Mouse (Mus musculus) natural killer cell, adult 2 months (primary cell): ENCODE measurements at regions not wholly inside any gene's neighbourhood (a gene's known extent, or its start where the extent isn't known, plus 50 kb on each side); places are given as distances from the start of the nearest gene placed in this dataset.
"Not testable (repeated sequence)": the region's sequence is repeated elsewhere in the genome, so short reads cannot be mapped to it uniquely, and the experiment has no call there.

ENCODE experiments used
- DNase-seq, 2 experiments: peaks; one replicate each; pipeline ENCODE4 v3.0.0; 2022; ENCODE audit warnings: low spot score in 2 of 2

- peak; percentile 68 to 82 for DNase-seq
These were observed 111.9 kb downstream of the Tomm20 start for GRCm38 (mm10) chr8:126833471-126834453.

GRCm38 (mm10) chr8:126833006-126833405, 112.6 kb downstream of the Tomm20 start:
- no peak for DNase-seq

DNA sequence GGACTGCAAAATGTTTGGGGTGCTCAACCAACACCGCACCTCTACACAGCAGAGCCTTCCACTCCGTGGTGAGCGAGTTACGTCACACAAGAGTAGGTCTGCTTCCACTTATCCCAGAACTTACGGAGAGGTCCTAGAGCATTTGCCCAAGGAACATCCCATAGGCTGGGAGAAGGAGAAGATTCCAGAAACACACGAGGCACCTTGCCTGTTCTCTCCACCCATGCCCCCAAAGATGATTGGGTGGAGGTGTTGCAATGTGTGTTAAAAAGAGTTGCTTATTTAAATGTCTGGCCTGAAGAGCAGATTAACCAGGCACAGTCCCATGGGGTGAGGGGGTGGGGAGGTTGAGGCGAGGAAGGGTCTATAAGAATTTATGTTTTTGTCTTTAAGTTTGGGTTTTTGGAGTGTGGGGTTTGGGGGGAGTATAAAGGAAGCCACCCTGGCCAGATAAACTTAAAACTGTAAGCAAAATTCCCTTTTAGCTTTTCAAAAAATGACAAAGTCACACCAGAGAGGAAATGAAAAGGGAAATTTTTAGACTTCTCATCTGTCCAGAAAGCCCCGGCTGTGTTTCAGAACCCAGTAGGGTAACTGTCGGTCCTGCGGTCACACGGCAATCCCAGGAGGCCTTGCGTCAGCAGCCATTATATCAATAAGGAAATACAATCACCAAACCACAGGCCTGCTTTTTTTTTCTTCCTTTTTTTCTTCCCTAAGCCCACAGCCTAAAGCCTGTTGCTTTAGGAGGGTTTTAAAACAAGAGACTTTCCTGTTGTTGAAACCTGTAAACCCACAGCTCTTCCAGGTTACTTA, 113.3 kb downstream of the Tomm20 start:
- peak; percentile 88 to 92 for DNase-seq

DNA sequence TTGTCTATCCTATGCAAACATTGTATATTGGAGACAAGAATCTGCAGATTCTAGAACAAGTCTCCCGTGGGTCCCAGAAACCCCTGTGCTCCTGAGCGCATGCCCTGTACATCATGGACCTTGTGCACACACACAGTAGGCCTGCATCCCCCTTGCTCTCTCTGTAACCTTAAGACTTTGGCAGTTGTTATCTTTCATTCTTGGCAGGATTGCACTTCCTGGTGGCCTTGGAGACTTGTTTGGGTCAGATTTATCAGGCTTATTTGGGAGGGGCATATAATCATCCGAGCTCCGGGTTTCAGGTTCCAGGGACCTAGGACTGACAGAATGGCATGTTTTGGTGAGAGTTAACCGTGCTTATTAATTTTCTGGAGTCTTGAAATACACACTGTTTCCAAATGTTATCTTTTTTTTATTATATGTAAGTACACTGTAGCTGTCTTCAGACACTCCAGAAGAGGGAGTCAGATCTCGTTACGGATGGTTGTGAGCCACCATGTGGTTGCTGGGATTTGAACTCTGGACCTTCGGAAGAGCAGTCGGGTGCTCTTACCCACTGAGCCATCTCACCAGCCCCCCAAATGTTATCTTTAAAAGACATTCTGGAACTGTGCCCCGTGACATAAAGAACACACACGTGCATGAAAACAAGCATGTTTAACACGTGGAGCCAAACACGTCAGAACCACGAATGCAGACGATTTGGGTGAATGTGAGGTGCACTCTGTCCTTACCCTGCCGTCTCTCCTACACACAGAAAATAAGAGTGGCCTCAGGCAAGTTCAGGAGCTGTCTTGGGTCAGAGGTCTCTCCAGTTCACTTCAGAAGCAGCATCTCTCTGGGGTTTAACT, 114.1 kb downstream of the Tomm20 start:
- peak in 1 of 2 experiments; percentile 61 for DNase-seq

DNA sequence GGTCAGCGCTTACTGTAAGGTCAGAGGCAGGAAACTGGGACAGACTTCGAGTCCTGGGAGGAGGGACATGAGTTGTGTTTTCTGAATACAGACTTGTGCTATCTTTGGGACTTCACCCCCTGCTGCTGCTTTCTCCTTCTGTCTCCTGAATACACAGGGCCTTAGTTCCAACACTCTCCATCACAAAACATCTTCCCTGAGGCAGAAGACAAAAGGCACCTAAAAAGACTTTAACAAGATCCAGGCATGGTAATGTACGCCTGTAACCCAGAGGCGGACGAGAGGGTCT, 115.5 kb downstream of the Tomm20 start:
- DNase-seq: no peak

- DNase-seq: no peak
These were observed 116.0 kb downstream of the Tomm20 start for GRCm38 (mm10) chr8:126829376-126830241.

DNA sequence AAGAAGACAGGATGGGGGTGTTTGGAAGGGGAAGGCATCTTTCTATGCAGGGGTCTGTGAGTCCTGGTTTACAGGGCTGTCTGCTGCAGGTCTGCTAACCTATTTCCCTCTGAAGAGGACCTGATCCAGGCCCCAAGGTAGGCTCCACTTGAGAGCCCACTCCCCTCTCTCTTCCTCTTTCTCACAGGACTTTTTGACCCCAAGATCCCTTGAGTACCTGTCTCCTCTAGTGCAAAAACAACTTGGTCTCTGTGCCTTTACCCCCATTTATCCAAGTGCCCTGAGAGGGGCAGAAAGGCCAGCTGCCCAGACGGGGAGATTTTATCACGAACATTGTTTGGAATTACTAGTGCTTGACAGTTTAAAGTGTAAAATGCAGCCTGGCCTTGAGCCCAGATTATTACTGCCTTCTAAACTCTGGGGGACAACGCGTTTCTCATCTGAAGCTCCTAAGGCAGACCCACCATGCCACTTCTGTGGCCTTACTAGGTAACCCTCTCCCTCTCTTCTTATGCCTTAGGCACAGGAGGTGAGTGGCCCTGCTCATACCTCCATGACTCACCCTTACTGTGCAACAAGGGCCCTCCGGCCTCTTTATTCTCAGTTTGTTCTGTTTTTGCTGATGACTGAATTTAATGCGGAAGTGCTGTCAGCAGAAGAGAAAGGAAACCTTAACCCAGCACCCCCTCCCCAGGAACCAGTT, 117.8 kb downstream of the Tomm20 start:
- peak; percentile 44 to 61 for DNase-seq

DNA sequence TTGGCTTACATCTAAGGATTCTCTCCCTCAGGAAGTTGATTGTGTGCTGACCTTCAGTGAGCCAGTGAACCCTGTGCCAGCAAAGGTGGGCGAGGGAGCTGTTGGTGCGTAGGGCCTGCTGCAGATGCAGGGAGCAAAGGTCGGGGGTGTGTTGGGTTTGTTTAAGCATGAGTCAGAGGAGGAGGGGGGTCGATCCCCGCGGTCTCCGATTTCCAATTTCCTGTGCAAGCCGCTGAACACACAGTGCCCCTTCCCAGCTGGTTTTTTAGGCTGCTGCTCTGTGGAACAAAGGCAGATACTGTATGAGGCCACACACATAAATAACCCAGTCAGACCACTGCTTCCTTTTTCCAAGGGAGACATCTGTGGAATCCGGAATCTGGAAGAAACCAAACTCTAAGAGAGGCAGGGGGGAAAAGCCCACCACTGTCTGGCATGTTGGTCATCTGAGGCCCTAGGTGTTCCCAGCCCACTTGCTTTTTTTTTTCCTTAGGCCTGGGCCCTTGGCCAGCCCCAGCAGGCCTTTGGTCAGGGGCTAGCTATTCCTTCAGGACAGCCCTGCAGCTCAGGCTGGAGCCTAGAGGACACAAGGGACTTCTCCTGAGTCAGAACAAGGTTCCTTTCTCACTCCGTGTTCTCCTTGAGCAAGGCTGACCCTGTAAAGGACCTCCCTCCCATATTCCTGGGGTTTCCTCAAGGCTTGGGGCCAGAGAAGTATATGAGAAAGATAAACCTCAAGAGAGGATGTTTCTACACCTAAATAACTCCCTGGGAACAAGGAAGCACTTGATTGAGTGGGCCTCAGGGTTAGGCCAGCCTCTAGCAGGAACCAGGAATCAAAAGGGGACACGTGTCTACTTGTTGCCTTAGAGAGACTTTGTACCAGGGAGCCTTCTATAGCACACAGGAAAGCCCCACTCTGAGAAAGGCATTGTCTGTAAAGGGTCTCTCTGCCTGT, 119.0 kb downstream of the Tomm20 start:
- DNase-seq: no peak

DNA sequence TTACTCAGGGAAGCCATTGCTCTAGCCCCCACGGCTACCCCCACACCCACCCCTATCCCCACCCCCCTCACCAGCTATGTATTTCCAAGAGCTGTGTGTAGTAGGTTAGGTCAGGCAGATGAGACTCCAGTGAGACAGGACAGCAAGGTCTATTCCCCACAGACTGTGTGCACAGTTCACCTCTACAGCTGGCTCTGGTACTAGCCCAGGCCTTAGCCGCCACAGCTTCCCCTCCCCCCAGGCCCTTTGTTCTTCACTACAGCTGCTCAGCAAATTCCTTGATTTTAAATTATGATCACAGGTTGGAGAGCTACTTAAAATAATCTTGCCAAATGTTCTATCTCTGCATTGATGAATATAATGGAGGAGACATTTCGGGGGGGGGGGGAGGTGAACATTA, 119.8 kb downstream of the Tomm20 start:
- DNase-seq: no peak

GRCm38 (mm10) chr8:126824575-126825208, 121.0 kb downstream of the Tomm20 start:
- DNase-seq: no peak

DNA sequence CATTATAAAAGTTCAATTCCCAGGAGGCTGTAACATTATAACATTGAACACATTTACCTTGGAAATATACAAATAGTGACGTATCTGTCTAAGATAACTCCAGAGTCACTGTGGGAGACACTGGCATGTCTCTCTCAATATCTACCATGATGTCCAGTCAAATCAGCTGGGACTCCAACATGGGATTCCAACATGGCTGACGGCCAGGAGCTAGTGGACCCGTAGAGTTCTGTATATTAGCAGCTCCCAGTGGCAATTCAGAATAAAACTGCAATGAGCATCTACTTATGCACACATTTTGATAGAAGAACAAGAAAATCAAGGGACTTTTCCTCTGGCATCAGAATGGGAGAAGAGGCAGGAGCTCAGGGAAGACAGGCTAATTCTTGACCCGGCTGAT, 123.4 kb downstream of the Tomm20 start:
- no peak for DNase-seq

GRCm38 (mm10) chr8:126821279-126821678, 124.4 kb downstream of the Tomm20 start:
- no peak for DNase-seq

GRCm38 (mm10) chr8:126820502-126820901, 125.1 kb downstream of the Tomm20 start:
- no peak for DNase-seq

DNA sequence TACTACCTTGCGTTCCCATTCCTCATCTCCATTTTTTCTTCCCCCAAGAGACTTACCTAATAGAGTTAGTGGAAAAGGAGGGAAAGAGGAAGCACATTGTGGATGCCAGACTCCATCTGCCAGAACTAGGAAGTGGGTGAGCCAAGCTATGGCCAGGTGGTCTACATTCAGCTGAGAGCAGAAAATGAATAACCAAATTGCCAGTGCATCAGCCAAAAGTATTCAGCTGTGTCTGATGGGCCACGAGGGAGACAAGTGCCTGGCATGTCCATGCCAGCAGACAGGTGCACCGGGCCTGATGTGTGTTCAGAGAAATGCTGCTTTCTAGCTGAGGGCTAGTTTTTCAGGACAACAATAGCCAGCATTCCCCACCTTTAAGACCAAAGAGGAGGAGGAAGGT, 126.4 kb downstream of the Tomm20 start:
- peak in 1 of 2 experiments; percentile 42 for DNase-seq

GRCm38 (mm10) chr8:126816155-126816554, 129.5 kb downstream of the Tomm20 start:
- no peak for DNase-seq

- no peak for DNase-seq
These were observed 131.2 kb downstream of the Tomm20 start for GRCm38 (mm10) chr8:126814427-126814826.

GRCm38 (mm10) chr8:126813621-126814020, 132.0 kb downstream of the Tomm20 start:
- DNase-seq: no peak

DNA sequence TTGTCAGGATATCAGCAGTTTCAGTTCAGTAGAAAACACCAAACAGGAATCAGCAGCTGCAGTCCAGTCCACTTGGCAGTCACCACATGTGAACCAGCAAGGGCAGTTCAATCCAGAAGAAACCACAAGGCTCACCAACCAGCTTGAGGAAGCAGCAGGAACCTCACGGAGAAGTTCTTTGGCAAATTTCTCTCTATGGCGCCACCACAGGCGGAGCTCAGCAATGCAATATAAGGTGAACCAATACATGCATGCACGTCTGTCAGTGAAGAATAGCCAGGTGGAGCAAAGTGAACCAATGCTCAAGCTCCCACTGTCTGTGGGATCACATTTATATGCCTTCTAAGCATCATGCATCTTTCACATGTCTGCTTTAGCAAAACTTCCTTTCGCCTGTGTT, 132.9 kb downstream of the Tomm20 start:
- DNase-seq: no peak

GRCm38 (mm10) chr8:126811358-126811757, 134.3 kb downstream of the Tomm20 start:
- DNase-seq: not testable (repeated sequence)
